Mouse (Mus musculus): Measurements from ENCODE around the gene Apoc4.

Apoc4 gene

DNA sequence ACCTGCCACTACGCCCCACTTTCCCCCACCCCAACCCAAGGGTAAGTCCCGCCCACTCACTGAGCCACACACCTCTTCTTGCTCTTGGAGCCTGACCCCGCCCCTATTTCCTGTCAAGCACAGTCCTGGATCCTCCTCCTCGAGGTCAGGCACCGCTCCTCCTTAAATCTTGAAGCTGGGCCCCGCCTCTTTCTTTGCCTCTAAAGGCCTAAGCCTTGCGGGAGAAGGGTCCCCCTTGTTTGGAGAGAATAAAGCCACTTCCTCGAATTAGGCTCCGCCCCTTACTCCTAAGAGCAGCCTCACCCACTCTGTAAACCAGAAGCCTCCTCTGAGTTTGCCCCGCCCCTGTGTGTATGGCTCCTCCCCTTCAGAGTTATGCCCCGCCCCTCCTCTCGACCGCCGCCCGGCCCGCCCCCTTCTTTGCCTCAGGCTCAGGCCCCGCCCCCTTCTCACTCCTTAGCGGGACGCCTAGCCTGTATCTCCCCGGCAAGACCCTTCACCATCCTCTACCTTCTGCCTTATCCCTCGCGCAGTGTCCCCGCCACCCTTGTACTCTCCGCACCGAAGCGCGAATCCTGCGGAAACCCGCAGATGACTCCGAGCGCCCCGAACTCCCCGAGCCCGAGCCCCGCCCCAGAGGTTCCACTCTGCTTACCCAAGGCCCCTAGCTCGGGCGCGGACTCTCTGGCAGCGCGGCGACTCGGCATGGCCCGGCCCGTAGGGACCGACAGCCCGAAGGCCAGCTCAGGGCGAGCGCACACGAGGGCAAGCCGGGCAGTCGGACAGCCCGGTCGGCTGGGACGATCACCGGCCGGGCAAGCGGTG is 52.5 kb downstream of the Apoc4 start:
- peak; percentile 93 for DNase-seq (ENCODE audit: low spot score)

- no peak for DNase-seq (ENCODE audit: low spot score)
These were observed 53.1 kb downstream of the Apoc4 start for GRCm38 (mm10) chr7:19628192-19628535.
